Mouse (Mus musculus) erythroblast, adult 5-6 weeks (primary cell): Measurements from ENCODE around the gene Chn1. TPM values are rescaled to one million over a fixed set of nuclear protein-coding genes. Genes with fewer than 3 reads are reported as not detected.

ENCODE experiments used
- ATAC-seq: replicated peaks from 2 replicates; pipeline ENCODE4 v1.8.0; 2016; ENCODE audit warnings: moderate number of reproducible peaks, mild to moderate bottlenecking, moderate TSS enrichment, inconsistent platforms; ENCODE audit not compliant: poor library complexity, low FRiP score, severe bottlenecking
- total RNA-seq, 2 experiments: library from RNA; stranded (forward) in 1 of 2; stranded (reverse) in 1 of 2; fragments of 150-400 nt in 1 of 2; fragments of 200-764, 138-1000 nt in 1 of 2; gene quantifications; 2 replicates each; pipeline versions ENCODE4 v1.2.3 to v1.2.4; 2015 to 2017; ENCODE audit warnings: low replicate concordance in 2 of 2

The Chn1 gene
- total RNA-seq, 2 experiments from 2014 or later = not detected

DNA sequence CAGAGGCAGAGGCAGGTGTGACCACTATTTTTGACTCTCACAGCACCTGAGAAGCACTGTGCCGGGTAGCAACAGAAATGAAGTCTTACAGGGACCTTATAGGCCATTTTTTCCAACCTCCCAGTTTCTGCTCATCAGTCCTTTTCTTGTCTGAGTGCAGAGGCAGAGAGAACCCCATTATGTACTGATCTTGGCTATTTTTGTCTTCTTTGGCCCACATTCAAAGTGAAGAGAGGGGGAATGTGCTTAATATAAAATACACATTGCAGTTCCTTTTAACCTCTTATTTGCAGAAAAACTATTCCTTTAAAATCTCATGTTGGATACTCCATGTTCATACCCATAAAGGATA lies 120.3 kb downstream of the Chn1 start:
- ATAC-seq = no peak

DNA sequence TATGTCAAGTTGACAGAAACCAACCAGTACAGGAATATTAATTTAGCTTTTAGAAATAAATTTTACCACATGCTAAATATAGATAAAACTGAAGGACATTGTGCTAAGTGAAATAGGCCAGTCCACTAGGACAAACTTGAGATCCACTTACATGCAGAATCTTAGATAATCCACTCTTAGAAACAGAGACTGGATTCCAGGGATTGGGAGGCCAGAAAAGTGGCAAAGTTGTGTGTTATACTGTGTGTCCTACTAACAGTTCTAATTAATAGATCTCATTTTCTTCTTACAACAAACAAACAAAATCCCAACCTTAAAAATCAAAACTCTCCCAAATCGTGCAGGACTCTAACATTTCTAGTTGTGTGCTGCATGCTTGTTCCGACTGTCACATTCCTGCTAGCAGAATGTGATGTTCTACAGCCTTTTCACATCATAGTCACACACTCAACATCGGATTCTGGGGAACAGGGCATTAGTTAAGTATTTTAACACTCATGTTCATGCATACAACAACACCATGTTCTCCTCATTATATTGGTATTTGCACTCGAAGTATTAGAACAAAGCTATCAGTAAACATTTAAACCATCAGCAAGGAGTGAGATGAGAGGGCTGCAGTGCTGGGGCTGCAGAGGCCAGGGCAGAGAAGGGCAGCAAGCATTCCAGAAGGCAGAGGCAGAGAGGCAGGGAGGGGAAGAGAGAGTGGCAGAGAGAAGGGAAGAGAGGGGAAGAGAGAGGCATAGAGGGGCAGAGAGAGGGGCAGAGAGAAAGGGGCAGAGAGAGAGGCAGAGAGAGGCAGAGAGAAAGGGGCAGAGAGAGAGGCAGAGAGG lies 120.9 kb downstream of the Chn1 start:
- ATAC-seq = no peak

DNA sequence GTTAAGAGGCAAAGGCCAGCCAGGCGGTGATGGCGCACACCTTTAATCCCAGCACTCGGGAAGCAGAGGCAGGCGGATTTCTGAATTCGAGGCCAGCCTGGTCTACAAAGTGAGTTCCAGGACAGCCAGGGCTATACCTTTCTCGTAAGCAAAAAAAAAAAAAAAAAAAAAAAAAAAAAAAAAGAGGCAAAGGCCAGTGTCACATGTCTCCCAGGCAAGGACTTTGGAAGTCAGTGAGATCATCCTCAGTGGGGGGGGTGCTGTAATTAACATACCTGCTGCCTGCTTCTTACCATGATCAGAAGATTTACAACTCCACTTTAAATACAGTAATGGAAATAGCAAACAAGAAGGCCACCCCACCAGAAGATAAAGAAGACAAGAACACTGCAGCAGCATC lies 137.5 kb downstream of the Chn1 start:
- ATAC-seq = no peak

DNA sequence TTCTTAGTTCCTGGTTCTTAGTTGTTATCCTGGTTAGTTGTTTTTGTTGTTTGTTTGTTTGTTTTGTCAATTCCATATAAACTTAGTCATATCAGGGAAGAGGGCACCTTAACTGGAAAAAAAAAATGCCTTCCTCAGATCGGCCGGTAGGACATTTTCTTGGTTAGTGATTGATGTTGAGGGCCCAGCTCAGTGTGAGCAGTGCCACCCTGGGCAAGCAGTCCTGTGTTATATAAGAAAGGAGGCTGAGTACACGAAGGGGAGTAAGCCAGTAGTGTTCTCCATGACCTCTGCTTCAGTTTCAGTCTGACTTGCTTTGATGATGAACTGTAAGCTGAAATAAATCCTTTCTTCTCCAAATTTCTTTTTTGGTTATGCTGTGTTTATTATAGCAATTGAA lies 138.8 kb downstream of the Chn1 start:
- no peak for ATAC-seq

DNA sequence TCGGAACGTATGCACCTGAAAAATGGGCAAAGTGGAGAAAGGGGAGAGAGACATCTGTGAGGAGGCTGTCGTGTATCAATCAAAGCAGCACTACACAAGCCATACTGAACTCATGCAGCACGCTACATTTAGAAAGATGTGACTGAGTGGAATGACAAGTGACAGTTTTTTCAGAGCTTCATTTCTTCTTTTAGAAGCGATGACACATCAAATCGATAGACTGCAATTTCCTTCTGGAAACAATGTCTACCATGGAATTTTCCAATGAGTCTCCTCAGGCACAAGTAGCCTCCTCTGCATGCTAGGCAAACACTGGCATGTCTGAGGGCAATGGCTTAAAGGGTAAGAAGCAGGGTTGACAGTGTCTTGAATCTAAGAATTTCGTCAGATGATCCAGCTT lies 143.3 kb downstream of the Chn1 start:
- ATAC-seq = no peak

DNA sequence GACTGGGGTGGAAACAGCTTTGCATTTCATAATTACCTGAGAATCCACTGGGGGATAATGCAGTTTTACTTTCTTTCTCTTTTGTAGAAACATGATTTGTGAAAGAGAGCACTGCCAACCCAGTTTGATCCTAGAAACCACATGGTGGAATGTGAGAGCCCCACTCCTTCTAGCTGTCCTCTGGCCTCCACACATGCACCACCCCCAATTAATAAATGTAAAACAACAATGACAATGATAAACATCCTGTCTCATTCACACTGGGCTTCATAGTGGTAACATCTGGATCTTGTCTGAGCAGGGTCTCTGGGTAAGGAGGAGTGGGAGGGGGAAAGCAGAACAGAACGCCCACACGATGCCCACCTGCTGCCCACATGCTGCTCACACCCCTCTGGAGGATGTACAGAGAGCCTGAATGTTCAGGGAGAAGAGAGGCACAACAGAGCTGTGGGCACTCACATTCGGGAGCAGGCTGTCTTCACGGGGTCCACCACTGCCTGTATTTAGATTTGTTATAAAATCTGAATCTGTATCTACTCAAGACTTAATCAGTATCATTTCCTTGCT lies 156.6 kb downstream of the Chn1 start:
- no peak for ATAC-seq

DNA sequence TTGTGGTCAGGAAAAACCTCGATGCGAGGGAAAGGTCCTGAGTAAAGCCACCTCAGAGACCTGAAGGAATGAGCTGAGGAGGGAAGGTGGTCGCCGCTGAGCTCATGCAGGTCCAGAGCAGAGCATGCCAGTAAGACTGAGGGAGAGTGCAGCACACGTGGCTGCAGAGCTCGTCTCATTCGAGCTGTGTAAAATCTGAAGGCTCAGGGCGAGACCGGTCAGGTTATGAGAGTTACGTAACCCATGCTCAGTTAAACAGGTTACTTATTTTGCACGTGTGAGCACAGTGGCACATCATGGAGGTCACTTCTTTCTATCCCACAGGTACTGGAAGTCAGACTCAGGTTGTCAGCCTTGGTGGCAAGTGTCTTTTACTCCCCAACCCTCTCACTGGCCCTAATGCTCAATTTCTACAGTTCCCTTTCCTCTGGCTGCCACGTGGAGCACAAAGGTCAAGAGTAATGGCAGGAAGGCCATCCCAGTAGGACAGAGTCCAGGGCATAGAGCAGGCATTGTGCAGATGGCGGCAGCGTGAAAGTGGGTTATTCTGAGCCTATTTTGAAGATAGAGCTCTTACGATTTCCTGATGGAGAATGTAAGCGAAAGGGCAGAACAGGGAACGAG lies 158.6 kb downstream of the Chn1 start:
- no peak for ATAC-seq

DNA sequence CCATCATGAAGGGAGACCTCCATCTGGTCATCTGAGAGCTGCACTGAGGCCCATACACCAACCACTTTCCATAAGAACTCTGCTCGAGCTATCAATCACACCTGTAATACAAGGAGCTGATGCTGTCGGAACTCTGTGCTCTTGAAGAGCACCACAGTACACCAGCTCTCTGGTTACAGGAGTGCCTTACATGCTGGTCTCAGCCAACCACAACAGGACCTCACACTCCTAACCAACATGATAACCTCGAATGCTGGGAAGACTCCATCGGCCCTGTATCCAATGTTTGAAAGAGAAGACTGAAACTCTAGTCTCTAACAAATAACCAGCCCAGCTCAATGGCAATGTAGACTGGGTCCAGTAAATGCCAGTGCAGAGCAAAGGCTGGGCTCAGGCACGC lies 159.7 kb downstream of the Chn1 start:
- ATAC-seq = no peak

DNA sequence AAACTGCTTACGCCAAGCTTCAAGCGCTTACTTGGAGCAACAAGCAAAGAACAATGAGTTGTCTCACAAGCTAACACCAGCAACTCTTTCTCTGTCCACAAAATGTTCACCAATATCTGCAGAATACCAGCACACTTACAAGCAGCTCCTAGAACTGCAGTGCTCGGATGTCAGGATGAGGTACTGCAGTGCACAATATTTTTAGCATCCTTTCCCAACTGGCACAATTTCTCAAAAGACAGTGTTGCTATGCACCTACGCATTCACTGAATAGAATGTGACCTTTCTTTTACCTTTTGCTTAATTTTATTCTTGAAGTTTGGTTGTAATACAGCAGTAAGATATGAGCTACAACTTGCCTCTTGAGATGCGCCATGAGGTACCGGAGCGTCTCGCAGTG lies 160.8 kb downstream of the Chn1 start:
- no peak for ATAC-seq

DNA sequence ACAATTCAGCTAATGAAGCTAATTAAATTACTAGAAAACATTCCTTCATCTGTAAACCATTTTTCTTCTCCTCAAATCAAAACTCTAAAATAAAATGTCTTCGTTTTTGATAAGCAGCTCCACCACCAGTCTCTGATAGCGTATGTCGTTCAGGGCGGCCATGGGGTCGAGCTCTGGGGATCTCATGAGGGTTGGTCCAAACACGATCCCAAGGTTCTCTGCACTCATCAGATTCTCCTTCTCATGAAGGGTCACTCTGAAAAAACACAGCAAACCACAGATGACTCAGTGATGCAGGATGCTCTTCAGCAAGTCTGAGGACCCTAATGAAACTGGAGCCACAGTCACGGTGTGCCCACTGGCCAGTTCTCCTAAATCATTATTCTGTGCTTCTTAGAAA lies 162.2 kb downstream of the Chn1 start:
- no peak for ATAC-seq

DNA sequence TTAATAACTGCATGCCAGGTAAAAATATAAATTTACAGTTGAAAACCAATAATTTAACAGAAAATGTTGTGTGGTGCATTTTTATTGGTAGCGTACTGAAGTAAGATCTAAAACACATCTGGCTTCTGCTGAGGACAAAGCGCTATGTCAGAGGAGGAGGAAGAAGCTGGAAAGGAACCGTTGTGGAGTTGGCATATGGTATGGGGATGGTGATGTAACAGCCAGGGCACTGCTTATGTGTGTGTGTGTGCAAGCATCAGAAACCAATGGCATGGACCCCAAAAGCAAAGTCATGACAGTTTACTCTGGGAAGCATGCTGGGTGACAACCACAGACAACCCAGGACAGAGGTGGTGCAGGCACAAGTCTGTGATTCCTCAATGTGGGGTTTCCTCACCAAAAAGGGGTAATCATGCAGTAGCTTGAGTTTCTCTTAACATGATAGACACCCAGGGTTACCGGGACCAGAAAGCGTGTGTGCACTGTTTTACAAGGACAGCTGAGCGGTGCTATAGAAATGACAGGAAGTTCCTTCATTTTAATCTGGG lies 162.7 kb downstream of the Chn1 start:
- ATAC-seq = no peak

DNA sequence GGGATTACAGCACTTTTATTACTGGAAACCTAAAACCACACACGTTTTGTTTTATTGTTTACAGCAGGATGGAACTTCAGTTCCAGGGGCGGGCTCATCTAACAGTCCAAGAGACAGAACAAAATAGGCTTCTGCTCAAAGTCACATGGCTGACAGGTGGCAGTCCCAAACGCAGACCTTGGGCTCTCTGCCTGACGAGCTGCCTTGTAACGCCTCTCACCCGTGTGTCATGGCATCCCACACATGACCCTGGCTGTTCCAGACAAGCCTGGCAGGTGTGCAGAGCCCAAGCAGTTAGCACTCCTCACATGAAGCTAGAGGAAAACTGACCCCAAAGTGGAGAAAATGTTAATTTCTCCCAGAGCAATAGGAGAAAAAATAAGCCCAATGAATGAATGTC lies 163.3 kb downstream of the Chn1 start:
- no peak for ATAC-seq

DNA sequence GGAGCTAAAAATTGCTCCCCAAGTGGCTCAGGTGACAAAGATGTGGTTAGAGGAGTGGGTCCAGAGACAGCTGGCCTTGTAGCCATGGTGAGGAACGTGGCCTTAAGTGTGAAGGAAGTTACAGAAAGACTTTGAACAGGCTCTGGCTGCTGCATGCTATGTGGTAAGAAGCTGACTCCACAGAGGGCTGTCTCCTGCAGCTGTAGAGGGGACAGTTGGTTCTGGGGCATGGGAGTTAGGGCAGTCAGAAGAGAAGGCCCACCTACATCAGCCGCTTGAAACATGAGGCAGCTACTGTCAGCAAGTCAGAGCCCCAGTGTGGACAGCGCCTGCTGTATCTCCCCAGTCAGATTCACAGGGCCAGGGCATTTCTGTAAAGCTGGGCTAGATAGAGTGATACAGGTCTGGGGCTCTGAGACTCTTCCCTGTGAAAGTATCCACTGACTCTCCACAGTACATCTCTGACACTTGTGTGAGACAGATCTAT lies 165.4 kb downstream of the Chn1 start:
- ATAC-seq = no peak

DNA sequence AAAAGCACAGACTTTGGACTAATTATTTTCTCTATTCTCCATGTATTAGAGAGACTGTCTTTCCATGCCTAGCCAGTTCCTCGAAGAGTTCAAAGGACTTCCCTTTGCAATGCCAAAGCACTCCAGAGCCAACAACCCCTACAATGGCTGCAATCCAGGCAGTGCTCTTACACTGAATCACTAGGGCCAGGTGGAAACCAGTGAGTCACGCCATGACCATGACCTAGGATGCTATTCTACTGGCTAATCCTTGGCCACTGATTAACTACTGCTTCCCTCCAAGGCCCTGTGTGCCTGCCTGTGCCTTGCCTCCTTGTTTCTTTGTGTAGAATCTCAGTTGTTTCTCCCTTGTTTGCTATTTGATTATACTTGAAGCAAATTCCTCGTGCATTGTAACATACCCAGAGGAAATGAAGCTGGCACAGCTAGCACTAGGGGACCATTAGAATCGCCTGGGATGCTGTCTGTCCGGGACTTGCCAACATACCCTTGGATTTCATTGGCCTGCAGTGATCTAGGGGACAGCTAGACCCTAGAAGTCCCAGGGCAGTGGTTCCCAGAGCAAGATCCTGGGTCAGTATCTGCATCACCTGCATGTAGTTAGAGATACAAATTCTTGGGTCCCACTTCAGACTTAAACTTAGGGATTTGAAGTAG lies 166.0 kb downstream of the Chn1 start:
- no peak for ATAC-seq

DNA sequence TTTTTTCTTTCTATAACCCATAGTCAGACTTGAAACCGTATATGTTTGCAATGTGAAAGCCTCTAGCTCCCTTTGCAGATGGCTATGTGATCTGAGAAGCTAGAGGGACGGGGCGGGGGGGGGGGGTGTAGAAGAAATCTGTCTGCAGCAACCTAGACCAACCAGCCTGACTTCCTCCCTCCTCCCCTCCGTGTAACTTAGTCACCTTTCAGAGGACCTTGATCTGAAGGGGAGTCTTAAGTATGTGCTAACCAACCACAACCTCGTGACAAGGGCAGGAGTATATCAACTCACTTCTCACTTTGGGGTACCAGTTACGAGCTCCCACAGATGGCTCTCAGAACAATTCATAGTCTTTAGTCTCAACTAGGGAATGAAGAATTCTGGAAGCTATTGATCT lies 166.8 kb downstream of the Chn1 start:
- no peak for ATAC-seq

DNA sequence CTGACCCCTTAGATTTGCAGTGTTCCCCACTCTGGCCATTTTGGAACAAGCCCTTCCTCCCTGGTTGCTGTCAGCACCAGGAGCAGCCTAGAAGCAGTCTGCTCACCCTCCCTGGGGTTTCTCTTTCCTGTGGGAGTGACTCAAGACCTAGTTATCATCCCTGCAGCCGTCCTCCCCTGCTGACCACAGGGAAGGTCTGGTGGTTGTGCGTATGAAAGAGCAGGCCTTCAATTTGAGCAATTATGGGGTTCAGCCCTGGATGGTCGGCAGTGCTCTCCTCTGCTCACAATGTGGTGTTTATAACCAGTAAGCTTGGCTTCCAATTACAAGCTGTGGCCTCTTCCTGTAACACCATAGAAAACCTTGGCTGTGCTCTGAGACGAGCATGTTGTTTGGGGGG lies 167.5 kb downstream of the Chn1 start:
- ATAC-seq = no peak

DNA sequence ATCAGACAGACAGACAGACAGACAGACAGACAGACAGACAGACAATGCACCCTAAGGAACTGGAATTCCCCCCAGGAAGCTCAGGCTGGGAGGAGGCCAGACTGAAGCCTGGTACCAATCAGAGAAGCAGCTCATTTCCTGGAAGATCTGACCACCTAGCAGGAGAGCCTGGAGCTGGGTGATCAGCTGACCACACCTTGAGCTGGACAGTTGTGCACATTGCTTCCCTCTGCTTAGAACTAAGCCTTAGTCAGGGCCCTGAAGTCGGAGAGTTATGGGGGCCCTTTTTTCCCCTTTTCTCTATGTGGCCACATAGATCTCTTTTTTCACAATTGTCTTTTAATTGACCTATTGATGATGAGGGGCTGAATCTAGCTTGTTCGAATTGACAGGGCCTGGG lies 168.0 kb downstream of the Chn1 start:
- no peak for ATAC-seq

DNA sequence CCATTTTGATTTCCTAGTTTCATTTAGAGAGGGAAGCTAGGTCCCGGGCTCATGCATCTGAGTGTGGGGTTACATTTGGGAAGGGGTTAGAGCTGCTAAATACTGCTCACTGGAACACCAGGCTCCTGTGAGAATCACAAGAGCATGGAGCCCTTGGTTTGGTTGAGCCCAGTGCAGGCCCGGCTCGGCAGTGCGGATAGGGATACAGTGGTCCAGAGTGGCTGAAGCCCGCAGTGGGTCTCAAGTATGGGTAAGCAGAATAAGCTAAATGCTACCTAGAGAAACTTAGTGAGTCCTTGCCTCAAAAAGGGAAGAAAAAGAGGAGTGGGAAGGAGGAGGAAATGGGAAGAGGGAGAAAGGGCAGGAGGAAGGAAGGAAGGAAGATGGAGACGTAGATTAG lies 168.5 kb downstream of the Chn1 start:
- no peak for ATAC-seq

DNA sequence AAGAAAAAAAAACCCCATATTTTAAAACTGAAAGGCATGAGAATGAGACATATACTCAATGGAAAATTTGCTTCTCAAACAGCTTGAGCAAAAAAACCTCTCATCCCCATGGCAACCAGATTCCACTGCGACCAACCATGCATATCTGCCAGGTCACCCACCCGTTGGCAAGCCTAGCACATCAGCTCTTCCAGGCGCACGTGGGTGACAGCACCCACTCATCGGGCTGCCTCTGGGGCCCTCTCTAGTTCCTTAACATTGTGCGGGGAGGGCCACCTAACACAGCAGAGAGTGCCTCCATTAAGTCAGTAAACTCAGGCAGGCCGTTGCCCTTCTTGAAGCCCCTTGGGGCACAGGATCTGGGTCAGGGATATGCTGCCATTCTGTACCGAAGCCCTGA lies 170.1 kb downstream of the Chn1 start:
- ATAC-seq = no peak

DNA sequence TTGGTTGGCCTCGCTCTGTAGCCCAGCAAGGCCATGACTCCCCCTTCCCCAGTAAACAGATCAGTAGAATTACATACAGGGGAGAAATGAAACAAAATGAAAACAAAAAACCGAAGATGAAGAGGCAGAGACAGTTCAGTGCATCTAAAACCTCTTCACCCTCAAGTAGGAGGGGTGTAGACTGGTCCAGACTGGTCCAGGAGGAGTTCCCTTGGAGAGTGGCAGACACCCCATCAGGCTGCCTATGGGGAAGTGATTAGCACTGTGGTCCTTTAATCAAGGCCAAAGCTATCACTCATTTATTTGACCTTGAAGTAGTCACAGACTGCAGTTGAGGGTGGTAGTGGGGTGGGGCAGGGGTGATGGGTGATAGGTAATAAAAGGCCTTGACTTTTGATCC lies 170.6 kb downstream of the Chn1 start:
- no peak for ATAC-seq

DNA sequence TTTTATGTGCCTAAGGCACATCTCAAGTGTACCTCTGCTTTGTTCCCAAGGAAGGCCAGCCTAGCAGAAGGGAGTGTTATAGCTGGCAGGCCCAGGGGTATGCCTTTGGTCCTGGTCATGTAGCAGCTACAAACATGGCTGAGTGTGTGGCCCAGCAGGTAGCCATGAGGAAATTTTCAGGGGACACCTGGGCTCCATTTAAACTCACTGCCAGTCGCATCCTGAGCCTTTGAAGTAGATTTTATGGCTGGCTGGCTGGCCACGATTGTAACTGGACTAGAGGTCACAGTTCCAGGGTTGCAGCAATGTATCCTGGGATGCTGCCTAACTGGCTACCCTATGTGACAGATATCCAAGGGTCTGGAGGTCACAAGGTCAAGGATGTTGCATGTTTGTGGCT lies 174.5 kb downstream of the Chn1 start:
- ATAC-seq = no peak
